Comparison of ENCODE assay signal across 10 mouse cellular contexts in genomic region chr1:82795702-82796443, GRCm38 (mm10). TPM values are rescaled to one million over a fixed set of nuclear protein-coding genes. Genes with fewer than 3 reads are reported as not detected.
DNase-seq lines count a peak whose midpoint lies in the region; ATAC-seq and TF ChIP-seq lines count a peak whose summit lies in the region.
"Had no signal": no experiment of that assay in that cellular context is flagged by ENCODE, and none has a peak within 500 bp of the region (broad histone marks: within the 10 kb centered on the region; RNA-seq: fewer than 3 reads in every experiment).

No protein-coding gene starts in this region.

- H3K27ac ChIP-seq in left cerebral cortex, adult 2 months, result peak overlapping the region; percentile 34; the same call in 1 of the 2 replicates
- peak overlapping the region; percentile 25; the same call in 1 of the 2 replicates for H3K27ac ChIP-seq in liver, embryonic 15.5 days (replicated peaks)

- no peaks in the 10 kb centered on the region for H3K9me3 ChIP-seq in liver, embryonic 15.5 days (replicated peaks)

- 27% methylated on average over 18 of the region's 18 CpGs for WGBS in liver, embryonic 15.5 days (ENCODE audit: insufficient replicate concordance)

- no peak overlapping the region for H3K4me3 ChIP-seq in left cerebral cortex, adult 2 months
- no peak overlapping the region for H3K4me3 ChIP-seq in liver, embryonic 15.5 days (replicated peaks)

- DNase-seq in adrenal gland, postnatal 36 days, result peak; percentile 32
- DNase-seq in adrenal gland, adult 18-20 months (ENCODE audit: low spot score in 2 of 2), result no peak
- no peak for DNase-seq in left cerebral cortex, adult 2 months (ENCODE audit: extremely low spot score in 1 of 2, low spot score in 2 of 2)
- DNase-seq in left cerebral cortex, postnatal 4 days, result no peak
- peak; percentile 32 for DNase-seq in skeletal muscle tissue, adult 2 months (ENCODE audit: low read depth, low spot score)
- no peak for DNase-seq in MN1 (ENCODE audit: low spot score)
- no peak for DNase-seq in left cerebral cortex, postnatal 36 days (ENCODE audit: low spot score in 2 of 2)
- DNase-seq: kidney, adult 18-20 months had no signal

- peaks cover 20% of the 10 kb centered on the region for H3K27me3 ChIP-seq in liver, embryonic 15.5 days

- ATAC-seq in liver, embryonic 15.5 days (ENCODE audit: insufficient read depth), result no peak

- no peaks in the 10 kb centered on the region for H3K36me3 ChIP-seq in liver, embryonic 15.5 days (replicated peaks)

- TF ChIP-seq CTCF in left cerebral cortex, adult 2 months (IDR thresholded peaks at IDR 0.05), result no peak

- H3K4me1 ChIP-seq in liver, embryonic 15.5 days (replicated peaks), result peaks cover 37% of the 10 kb centered on the region

- intact Hi-C loops in left cerebral cortex, adult 2 months (cut with DNase I), result no loop called here
- intact Hi-C loops in left cerebral cortex, postnatal 4 days (cut with DNase I), result loop anchor here (5.0 kb wide), 1 partner anchor 181 kb away; no protein-coding TSS in a partner anchor
- intact Hi-C loops in left cerebral cortex, postnatal 36 days (cut with DNase I), result no loop called here

- 0 out of 2 replicates have a peak overlapping the region, but pooled peaks have one; percentile 11 for H3K4me2 ChIP-seq in liver, embryonic 15.5 days

- H3K9ac ChIP-seq in liver, embryonic 15.5 days, result no peak overlapping the region

RNA-seq across cellular contexts. Expression of gene Gm47791, which starts 24.8 kb away (rescaled TPM):
- total RNA-seq in adrenal gland, postnatal 36 days (2021), result not detected
- total RNA-seq in adrenal gland, adult 18-20 months (2021), result not detected
- total RNA-seq in left cerebral cortex, adult 2 months (2021), result not detected
- total RNA-seq in left cerebral cortex, postnatal 4 days (2021), result not detected
- not detected in 2 replicates for polyA plus RNA-seq in liver, embryonic 15.5 days (2015; fragmentation: Nextera tagmentation; extraction: Ambion mirVana)
- total RNA-seq in left cerebral cortex, postnatal 36 days (2021), result not detected
- polyA plus RNA-seq: C2C12 had no signal

RNA-seq across cellular contexts. Expression of gene Tm4sf20, which starts 27.6 kb away (rescaled TPM):
- total RNA-seq in adrenal gland, postnatal 36 days (2021), result not detected
- total RNA-seq in adrenal gland, adult 18-20 months (2021), result not detected
- total RNA-seq in left cerebral cortex, adult 2 months (2021), result not detected
- not detected for total RNA-seq in left cerebral cortex, postnatal 4 days (2021)
- 0.07 and 0.10 TPM in 2 replicates for polyA plus RNA-seq in liver, embryonic 15.5 days (2015; fragmentation: Nextera tagmentation; extraction: Ambion mirVana)
- total RNA-seq in left cerebral cortex, postnatal 36 days (2021), result not detected
- polyA plus RNA-seq: C2C12 had no signal

RNA-seq across cellular contexts. Expression of gene Agfg1, which starts 43.4 kb away (rescaled TPM):
- total RNA-seq in adrenal gland, postnatal 36 days (2021), result 10 to 100 TPM; 52.5 to 60.5 TPM
- 10 to 100 TPM; 47.9 to 54.4 TPM for total RNA-seq in adrenal gland, adult 18-20 months (2021)
- total RNA-seq in left cerebral cortex, adult 2 months (2021), result 10 to 100 TPM; 76.6 to 78.3 TPM
- total RNA-seq in left cerebral cortex, postnatal 4 days (2021), result 100 to 1,000 TPM in 1 of 2 experiments, 10 to 100 TPM in 1; 96.1 to 106 TPM
- 46.3 and 46.5 TPM in 2 replicates for polyA plus RNA-seq in liver, embryonic 15.5 days (2015; fragmentation: Nextera tagmentation; extraction: Ambion mirVana)
- total RNA-seq in left cerebral cortex, postnatal 36 days (2021), result 10 to 100 TPM; 75.9 to 81.3 TPM

Comparison
In these comparisons a context has a peak if more than half of its experiments do, and no peak if none do; other contexts are left out.
1. DNase-seq: peak in adrenal gland, postnatal 36 days (2 of 2) and skeletal muscle tissue, adult 2 months (single experiment); none in adrenal gland, adult 18-20 months (0 of 2), left cerebral cortex, adult 2 months (0 of 2), left cerebral cortex, postnatal 4 days (single experiment), MN1 (single experiment) and left cerebral cortex, postnatal 36 days (0 of 2).